Mouse (Mus musculus) lung, postnatal 36 days (tissue): ENCODE results near the gene Fcrla.

Source experiments
- DNase-seq: peaks from one replicate; pipeline ENCODE4 v3.0.0; 2022; ENCODE audit warnings: mixed read lengths

The Fcrla gene

DNA sequence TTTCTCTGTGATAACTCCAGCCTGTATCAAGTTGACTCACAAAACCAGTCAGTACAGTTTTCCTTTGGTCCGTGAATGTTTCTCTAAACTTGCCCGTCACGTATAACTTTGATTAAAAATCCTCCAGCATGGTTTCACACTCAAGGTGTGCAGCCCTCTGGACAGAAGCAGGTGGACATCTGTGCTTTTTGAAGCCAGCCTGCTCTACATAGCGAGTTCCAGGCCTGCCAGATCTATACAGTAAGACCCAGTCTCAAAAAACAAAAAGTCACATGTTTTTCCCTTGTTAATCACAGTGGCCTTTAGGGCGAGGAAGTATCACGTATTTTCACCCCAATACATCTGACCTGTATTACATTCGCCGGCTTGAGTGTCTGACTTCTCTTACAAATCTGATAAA lies 43.0 kb downstream of the Fcrla start:
- DNase-seq = no peak

DNA sequence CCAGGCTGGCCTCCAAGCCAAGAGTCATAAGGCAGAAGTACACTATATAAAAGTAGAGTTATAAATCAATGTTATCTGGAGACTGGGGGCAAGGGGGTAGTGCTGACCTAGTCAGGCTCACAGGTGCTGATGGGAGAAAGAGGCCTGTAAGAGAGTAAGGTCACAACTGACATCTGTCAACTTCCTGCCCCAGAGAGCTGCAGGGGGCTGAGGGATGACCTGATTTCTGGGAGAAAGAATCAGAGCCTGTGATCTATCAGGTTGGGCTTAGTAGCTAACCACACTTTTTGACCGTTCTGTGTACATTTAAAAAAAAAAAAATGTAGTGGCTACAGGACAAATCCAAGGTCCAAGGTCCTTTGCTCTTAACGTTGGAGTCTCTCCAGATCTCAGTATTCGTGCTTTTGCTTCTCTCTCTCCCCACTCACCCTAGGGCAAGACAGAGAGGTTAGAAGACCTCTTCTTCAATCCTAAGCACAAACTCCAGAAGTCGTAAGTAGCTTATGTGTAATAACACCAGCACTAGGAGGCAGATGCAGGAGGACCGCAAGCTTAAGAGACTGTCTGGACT lies 44.4 kb downstream of the Fcrla start:
- no peak for DNase-seq

- no peak for DNase-seq
Measured at GRCm38 (mm10) chr1:170876906-170877305, 50.5 kb downstream of the Fcrla start.

GRCm38 (mm10) chr1:170875676-170876075 lies 51.7 kb downstream of the Fcrla start:
- no peak for DNase-seq

DNA sequence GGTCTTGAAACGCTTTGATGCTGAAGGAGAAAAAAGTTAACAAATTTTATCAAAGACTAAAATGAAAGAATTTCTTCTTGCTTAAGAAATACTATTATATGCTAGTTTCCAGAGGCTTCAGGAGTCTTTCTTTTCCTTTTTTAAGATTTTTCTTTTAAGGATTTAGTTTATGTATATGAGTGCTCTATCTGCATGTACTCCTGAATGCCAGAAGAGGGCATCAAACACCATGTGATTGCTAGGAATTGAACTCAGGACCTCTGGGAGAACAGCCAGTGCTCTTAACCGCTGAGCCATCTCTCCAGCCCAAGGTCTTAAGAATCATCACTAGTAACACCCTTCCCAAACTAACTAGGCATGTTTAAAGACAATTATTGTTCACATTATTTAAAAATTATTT lies 55.4 kb downstream of the Fcrla start:
- DNase-seq = no peak

GRCm38 (mm10) chr1:170871402-170871801 lies 56.0 kb downstream of the Fcrla start:
- no peak for DNase-seq

GRCm38 (mm10) chr1:170868905-170869283 lies 58.5 kb downstream of the Fcrla start:
- DNase-seq = no peak

DNA sequence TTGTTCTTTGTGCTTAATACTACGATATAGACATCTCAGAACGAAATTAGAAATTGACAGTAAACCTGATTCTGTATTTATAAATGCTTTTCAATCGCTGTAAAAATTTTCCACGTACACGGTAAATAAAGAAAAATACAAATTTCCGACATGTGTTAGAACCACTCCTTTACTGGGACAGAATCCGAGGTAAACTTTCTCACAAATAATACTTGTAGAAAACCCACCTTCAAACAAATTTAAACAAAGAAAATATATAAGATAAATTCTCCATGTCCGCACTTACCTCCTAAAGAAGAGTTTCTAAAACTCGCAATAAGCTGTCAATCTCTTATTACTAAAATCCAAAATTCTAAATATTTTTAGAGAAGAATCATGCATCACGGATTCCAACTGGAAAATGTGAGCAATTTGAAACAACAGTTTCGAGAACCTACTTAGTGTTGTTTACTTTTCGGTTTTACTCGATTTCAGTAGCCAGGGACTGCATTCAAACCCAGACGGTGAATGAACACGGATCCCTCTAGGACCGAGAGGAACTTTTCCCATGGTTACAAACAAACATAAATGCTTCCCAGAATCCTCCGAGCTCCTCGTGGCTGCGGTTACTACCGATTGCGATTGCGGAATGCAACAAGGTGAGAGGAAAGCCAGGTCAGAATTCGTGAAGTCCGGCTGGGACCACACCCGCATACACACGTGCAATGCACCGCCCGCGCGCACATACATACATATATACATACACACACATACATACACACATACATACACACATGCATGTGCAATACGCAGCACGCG lies 59.1 kb downstream of the Fcrla start:
- DNase-seq = peak; percentile 87

- peak; percentile 97 for DNase-seq
Measured at GRCm38 (mm10) chr1:170867691-170868105, 59.7 kb downstream of the Fcrla start, which contains the start of gene Atf6. Gene Atf6 (minus strand): TSS chr1:170867771.
